Mouse (Mus musculus): ENCODE results near the gene Lsamp.

Gene Lsamp

DNA sequence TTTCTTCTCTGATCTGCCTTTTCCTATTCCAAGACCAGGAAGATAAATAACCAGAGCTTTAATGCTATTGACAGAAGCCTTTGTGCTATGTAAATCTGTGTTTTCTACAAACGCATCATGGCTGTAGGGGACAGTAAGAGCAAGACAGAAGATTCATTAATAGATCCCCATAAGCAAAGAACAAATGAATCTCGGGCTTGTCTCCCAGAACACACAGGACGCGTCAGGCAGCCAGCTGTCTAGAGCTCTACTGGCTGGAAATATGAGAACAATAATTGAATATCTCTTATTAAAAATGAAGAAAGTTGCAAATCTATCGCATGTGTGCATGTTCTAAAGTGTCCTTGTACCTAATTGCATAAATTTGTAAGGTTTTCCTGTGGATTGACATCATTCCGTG, 755.6 kb downstream of the Lsamp start:
- DNase-seq (ENCODE audit: low read depth, low spot score): no peak
- Histone ChIP-seq H3K36me3 (ENCODE audit: control insufficient read depth, insufficient read depth, low read length, poor library complexity, severe bottlenecking) (no peaks in the 10 kb centered on the region), H3K27me3 (ENCODE audit: control insufficient read depth, insufficient read depth, low read length, poor library complexity, severe bottlenecking) (no peaks in the 10 kb centered on the region)

DNA sequence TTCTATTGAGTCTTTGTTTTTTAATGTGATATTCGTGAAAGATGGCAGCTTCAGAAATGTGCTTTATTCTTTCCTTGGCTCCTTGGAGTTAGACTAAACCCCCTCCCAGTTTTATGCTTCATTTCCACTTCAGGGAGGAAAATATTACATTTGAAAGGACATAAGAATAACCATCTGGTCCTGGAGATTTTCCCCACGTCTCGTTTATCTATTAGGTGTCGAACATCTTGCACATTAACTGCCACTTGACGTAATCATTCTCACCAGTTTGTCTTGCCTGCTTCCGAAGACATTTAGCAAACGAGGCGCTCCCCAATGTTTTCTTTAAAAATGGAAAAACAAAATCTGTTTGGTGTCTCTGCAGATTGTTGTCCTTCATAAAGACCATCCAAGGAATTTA, 756.1 kb downstream of the Lsamp start:
- H3K27me3 ChIP-seq (ENCODE audit: control insufficient read depth, insufficient read depth, low read length, poor library complexity, severe bottlenecking): no peaks in the 10 kb centered on the region
- no peaks in the 10 kb centered on the region for H3K36me3 ChIP-seq (ENCODE audit: control insufficient read depth, insufficient read depth, low read length, poor library complexity, severe bottlenecking)
- no peak for DNase-seq (ENCODE audit: low read depth, low spot score)

DNA sequence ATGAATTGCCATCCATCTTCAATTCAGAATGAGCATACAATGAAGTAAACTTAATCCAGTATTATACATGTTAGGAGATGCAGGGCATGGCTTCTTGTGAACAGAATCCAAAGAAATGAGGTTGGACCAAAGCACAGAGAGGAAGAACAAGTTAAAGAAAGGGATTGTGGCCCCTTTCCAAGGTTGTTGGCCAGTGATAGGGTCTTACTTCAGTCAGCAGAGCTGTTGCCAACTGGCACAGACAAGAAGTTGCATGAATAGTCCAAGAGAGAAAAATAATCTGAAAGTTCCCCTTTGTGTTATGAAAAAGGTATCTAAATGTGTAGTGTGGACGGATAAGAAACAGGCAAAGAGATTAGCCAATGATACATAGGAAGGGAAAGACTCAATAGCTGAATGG, 843.0 kb downstream of the Lsamp start:
- no peak for DNase-seq (ENCODE audit: low read depth, low spot score)
- no peaks in the 10 kb centered on the region for H3K27me3 ChIP-seq (ENCODE audit: control insufficient read depth, insufficient read depth, low read length, poor library complexity, severe bottlenecking)
- no peaks in the 10 kb centered on the region for H3K36me3 ChIP-seq (ENCODE audit: control insufficient read depth, insufficient read depth, low read length, poor library complexity, severe bottlenecking)

DNA sequence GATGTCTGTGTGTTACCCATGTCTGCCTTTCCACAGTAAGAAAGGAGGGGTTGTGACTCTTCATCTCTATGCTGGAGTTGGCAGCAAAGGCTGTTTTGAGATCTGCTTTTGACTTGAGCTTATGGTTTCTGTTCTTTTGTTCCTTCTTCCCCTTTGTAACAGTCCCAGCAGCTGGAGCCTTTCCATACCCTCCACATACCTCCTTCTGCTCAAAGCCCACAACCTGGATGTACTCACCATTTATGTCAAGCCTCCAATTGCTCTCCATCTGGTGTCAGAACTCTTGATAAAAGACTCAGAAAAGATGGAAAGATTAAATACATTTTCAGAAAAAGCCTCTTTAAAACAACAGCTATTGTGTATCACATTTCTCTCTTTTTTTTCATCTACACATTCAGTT, 847.4 kb downstream of the Lsamp start:
- Histone ChIP-seq H3K36me3 (ENCODE audit: control insufficient read depth, insufficient read depth, low read length, poor library complexity, severe bottlenecking) (no peaks in the 10 kb centered on the region), H3K27me3 (ENCODE audit: control insufficient read depth, insufficient read depth, low read length, poor library complexity, severe bottlenecking) (no peaks in the 10 kb centered on the region)
- DNase-seq (ENCODE audit: low read depth, low spot score): no peak

DNA sequence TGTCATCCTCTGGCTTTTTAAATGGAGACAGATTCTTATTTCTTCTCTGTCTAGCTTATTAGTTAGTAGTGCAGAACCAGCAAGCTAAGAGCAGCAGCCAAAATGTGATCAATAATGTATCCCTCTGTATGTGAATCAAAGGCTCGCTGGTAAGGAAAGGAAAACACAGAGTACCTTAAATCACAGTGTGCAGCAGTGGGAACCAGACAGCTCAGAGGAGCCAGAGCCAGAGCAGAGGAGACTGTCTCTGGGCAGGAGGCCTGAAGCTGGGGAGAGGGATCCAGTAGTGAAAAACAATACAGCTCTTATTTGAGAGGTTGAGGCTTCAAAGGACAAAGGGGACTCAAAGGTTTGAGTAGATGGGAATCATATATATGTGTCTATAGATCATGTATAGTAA, 857.6 kb downstream of the Lsamp start:
- DNase-seq (ENCODE audit: low read depth, low spot score): no peak
- H3K36me3 ChIP-seq (ENCODE audit: control insufficient read depth, insufficient read depth, low read length, poor library complexity, severe bottlenecking): no peaks in the 10 kb centered on the region
- H3K27me3 ChIP-seq (ENCODE audit: control insufficient read depth, insufficient read depth, low read length, poor library complexity, severe bottlenecking): no peaks in the 10 kb centered on the region

DNA sequence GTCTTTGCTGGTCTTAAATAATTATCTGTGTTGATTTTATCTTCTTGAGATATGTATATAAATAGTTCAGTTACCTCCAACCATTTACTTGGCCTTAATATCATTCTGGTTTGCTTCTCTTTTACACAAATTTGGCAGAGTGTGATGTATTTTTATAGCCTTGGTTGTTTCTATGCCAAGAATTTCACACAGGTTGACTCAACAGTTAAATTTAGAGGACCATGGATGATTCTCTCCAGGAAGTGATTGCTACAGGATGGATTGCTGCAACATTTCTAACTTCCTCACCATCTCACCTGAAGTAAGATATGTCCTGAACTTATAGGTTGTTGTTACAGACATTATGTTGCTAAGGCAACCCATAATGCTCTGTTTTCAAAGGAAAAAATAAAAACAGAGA, 882.6 kb downstream of the Lsamp start:
- Histone ChIP-seq H3K27me3 (ENCODE audit: control insufficient read depth, insufficient read depth, low read length, poor library complexity, severe bottlenecking) (no peaks in the 10 kb centered on the region), H3K36me3 (ENCODE audit: control insufficient read depth, insufficient read depth, low read length, poor library complexity, severe bottlenecking) (no peaks in the 10 kb centered on the region)
- DNase-seq (ENCODE audit: low read depth, low spot score): no peak

DNA sequence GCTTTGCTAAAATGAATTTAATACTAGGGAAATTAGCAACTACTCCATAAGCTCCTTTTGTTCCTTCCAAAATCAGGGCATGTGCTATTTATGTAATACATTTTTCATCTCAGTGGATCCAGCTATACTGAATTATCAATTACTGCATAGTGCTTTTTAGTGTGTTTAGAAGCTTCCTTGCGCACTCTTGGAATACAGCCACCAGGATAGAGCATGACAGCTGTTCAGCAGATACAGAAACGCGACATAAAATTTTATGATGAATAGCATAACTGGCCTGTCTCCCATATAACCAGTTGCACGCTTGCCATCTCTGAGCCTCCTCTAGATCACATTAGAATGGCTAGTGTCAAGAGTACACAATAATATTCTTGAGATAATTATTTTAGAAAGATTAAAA, 894.1 kb downstream of the Lsamp start:
- no peak for DNase-seq (ENCODE audit: low read depth, low spot score)
- Histone ChIP-seq H3K36me3 (ENCODE audit: control insufficient read depth, insufficient read depth, low read length, poor library complexity, severe bottlenecking) (no peaks in the 10 kb centered on the region), H3K27me3 (ENCODE audit: control insufficient read depth, insufficient read depth, low read length, poor library complexity, severe bottlenecking) (no peaks in the 10 kb centered on the region)

DNA sequence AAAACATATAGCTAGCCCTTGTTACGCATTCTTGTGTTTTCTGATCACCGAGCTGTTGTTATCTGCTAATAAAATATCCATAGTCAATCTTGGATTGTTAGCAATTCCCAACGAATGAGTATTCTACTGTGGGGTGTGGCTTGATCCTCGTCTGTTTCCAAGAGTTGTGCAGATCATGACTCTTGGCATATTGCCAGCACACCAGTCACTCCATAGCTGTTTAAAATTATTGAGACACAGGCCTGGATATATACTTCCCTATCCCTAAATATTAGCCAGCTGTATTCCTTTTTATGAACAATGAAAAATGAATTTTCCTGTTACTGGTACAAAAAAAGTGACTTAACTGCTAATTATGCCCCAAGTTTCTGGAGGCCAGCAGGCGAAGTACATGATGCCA, 897.8 kb downstream of the Lsamp start:
- Histone ChIP-seq H3K36me3 (ENCODE audit: control insufficient read depth, insufficient read depth, low read length, poor library complexity, severe bottlenecking) (no peaks in the 10 kb centered on the region), H3K27me3 (ENCODE audit: control insufficient read depth, insufficient read depth, low read length, poor library complexity, severe bottlenecking) (no peaks in the 10 kb centered on the region)
- no peak for DNase-seq (ENCODE audit: low read depth, low spot score)

DNA sequence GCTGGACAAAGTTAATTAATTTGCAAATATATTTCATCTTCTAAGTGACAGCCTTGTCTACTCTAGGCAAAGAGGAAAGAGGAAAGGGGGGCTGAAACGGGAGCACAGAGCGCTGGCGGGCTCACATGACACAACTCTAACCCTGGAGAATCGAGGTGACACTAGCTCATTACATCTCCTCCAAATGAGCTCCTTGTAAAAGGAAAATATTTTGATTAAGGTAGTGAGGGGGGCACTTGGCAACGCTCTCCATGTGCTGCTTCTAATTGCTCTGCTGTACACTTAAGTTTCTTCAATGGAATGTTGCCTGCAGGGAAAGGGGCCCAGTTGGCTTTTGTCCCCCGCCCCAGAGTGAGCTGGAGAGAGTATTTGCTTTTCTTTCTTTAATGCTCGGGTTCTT, 907.2 kb downstream of the Lsamp start:
- no peaks in the 10 kb centered on the region for H3K27me3 ChIP-seq (ENCODE audit: control insufficient read depth, insufficient read depth, low read length, poor library complexity, severe bottlenecking)
- H3K36me3 ChIP-seq (ENCODE audit: control insufficient read depth, insufficient read depth, low read length, poor library complexity, severe bottlenecking): no peaks in the 10 kb centered on the region
- DNase-seq (ENCODE audit: low read depth, low spot score): no peak

DNA sequence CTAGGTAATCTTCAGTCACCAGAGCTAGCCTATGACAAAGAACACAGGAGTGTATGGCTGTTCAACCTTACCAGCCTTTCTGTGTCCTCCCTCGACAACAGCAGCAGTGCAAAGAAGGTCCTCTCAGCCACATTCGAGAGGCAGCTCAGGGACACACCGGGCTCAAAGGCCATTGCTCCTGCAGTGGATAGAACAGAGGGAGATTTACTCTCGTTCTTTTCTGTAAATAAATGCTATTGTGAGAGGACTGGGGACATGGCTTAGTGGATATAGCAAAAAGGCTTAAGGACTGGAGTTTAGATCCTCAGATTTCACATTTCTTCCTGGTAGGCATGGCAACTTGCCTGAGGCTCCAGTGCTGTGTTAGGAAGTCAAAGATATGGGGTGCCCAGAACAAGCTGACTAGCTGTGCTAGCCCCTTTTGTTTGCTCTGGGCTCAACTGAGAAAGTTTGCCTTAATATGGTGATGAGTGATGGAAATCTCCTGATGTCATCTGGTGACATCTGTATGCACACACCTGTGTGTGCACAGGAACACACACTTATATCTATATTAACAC, 913.7 kb downstream of the Lsamp start:
- DNase-seq (ENCODE audit: low read depth, low spot score): no peak
- H3K36me3 ChIP-seq (ENCODE audit: control insufficient read depth, insufficient read depth, low read length, poor library complexity, severe bottlenecking): no peaks in the 10 kb centered on the region
- H3K27me3 ChIP-seq (ENCODE audit: control insufficient read depth, insufficient read depth, low read length, poor library complexity, severe bottlenecking): no peaks in the 10 kb centered on the region

DNA sequence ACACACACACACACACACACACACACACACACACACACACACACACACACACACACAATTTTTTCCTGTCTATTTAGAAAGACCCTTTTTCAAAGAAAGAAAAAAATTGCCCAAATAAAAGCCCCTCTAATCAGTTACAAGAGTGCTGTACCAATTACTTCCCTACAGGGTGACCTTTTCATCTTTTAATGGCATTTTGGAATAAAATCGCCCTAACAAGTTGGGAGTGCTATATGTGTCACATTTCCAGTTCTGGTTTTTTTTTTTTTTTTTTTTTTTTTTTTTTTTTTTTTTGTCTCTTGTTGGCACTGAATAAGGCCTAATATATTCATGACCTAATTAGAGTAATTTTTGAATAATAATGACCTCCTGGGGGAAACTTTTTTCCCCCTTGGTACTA, 923.7 kb downstream of the Lsamp start:
- no peaks in the 10 kb centered on the region for H3K36me3 ChIP-seq (ENCODE audit: control insufficient read depth, insufficient read depth, low read length, poor library complexity, severe bottlenecking)
- H3K27me3 ChIP-seq (ENCODE audit: control insufficient read depth, insufficient read depth, low read length, poor library complexity, severe bottlenecking): no peaks in the 10 kb centered on the region
- no peak for DNase-seq (ENCODE audit: low read depth, low spot score)

DNA sequence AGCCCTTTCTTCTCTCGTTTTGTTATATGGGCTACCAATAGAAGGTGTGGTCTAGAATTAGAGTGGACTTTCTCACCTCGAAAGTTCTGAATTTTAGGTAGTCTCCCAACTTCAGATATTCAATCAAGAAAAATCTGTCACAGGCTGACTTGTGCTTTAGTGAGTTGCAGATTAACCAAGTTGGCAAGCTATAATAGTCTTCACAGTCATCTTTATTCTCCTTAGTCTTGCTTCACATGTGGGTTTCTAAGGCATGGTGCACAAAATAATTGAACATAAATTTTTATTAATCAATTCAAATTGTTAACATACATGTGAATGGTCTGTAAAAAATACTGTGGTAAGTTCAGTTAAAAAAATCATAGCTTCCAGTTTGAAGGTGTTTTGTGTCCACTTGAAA, 930.0 kb downstream of the Lsamp start:
- no peaks in the 10 kb centered on the region for H3K36me3 ChIP-seq (ENCODE audit: control insufficient read depth, insufficient read depth, low read length, poor library complexity, severe bottlenecking)
- H3K27me3 ChIP-seq (ENCODE audit: control insufficient read depth, insufficient read depth, low read length, poor library complexity, severe bottlenecking): no peaks in the 10 kb centered on the region
- no peak for DNase-seq (ENCODE audit: low read depth, low spot score)

DNA sequence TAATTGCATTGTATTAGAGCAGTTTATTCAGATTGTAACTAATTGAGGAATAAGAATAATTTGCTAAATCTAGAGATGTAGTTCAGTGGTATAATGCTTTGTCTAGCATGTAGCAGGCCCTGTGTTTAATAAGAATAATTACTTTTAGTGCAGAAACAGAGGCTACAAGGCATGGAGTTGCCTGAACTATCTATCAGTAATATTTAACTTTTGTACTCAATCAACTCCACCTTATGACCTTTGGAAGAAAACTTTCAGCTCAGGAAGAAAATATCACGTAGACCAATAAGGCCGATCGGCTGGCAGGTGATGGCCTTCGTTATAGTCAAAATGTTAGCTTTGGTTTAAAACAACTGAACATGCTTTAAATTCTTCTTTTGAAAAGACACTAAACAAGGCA, 946.4 kb downstream of the Lsamp start:
- DNase-seq (ENCODE audit: low read depth, low spot score): no peak
- no peaks in the 10 kb centered on the region for H3K27me3 ChIP-seq (ENCODE audit: control insufficient read depth, insufficient read depth, low read length, poor library complexity, severe bottlenecking)
- no peaks in the 10 kb centered on the region for H3K36me3 ChIP-seq (ENCODE audit: control insufficient read depth, insufficient read depth, low read length, poor library complexity, severe bottlenecking)

DNA sequence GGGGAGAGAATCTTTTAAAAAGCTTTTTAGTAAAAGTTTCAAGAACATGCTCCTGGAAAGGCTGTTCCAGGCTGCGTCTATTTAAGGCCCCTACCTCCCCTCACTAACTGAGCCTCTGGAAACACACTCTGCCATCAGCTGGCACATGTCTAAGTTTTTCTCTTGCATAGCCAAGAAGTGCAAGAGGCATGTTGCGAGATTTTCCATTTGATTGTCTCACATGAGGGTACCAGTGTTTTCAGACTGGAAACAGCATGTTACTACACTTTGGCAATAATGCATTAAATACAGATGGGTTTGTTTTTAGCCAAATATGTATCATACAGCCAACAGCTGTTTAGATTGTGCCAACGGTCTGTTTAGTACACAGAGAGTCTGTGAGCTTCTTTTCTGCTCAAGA, 958.1 kb downstream of the Lsamp start:
- Histone ChIP-seq H3K36me3 (ENCODE audit: control insufficient read depth, insufficient read depth, low read length, poor library complexity, severe bottlenecking) (no peaks in the 10 kb centered on the region), H3K27me3 (ENCODE audit: control insufficient read depth, insufficient read depth, low read length, poor library complexity, severe bottlenecking) (no peaks in the 10 kb centered on the region)
- no peak for DNase-seq (ENCODE audit: low read depth, low spot score)

DNA sequence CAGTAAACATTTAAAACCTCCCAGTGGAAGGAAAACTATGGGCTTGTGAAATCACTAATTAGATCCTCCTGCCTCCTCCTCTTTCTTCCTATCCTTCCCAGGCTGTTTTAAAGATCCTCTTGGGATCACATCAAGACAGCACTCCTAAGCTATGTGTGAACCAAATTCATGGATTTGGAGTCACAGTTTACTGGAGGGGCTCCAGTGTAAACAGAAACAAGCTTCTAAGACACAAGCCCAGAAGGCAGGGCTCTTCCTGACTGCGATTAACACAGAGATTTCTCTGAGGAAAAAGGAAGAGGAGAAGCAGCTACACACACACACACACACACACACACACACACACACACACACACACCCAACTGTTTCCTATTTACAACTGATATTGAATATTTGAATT, 961.7 kb downstream of the Lsamp start:
- no peak for DNase-seq (ENCODE audit: low read depth, low spot score)
- H3K27me3 ChIP-seq (ENCODE audit: control insufficient read depth, insufficient read depth, low read length, poor library complexity, severe bottlenecking): no peaks in the 10 kb centered on the region
- H3K36me3 ChIP-seq (ENCODE audit: control insufficient read depth, insufficient read depth, low read length, poor library complexity, severe bottlenecking): no peaks in the 10 kb centered on the region

DNA sequence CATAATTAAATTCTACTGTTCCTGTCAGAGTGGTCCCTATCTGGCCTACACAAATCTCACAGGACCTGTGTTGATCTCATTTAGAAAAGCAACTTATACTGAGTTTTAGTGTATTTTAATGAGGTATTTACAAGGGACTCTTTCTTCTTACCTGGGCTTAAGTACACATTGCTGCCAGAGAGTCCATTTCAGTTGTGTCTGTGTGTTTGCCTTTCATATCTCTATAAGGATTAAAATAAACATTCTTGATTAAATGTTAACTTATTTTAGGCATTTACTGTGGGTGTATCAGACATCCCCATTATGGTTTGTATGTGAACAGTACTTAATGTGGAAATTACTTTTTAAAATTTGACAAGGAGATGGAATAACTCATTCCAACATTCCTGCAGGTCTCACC, 963.9 kb downstream of the Lsamp start:
- H3K36me3 ChIP-seq (ENCODE audit: control insufficient read depth, insufficient read depth, low read length, poor library complexity, severe bottlenecking): no peaks in the 10 kb centered on the region
- H3K27me3 ChIP-seq (ENCODE audit: control insufficient read depth, insufficient read depth, low read length, poor library complexity, severe bottlenecking): no peaks in the 10 kb centered on the region
- no peak for DNase-seq (ENCODE audit: low read depth, low spot score)
